Mouse (Mus musculus): ENCODE measurements around the gene Gm11437. TPM values are rescaled to one million over a fixed set of nuclear protein-coding genes. Genes with fewer than 3 reads are reported as not detected.
A peak's percentile ranks its signal among the peaks of the same experiment; 100 is the strongest.

The Gm11437 gene
- polyA plus RNA-seq, 1 experiment from 2014 or later = 0.24 TPM

DNA sequence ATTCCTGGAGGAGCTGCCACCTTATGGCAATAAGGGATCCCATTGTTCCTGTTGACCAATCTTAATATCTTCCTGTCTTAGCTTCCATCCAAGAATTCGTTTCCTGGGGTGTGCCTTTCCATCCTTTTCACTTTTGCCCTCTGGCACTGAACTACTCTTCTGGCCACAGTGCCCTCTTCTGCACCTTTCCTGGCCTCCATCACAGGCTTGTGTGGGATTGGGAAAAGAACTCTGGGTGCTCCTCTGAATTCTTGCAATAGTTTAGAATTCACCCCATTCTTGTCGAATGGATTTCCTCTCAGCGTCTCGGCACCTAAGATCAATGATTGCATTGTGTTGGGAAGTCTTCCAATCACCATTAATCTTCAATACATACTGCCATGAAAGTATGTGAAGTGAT lies 11.3 kb upstream of the Gm11437 start:
- peak overlapping the region; percentile 92; the same call in 1 of the 2 replicates for H3K27ac ChIP-seq (replicated peaks)
- no peaks in the 10 kb centered on the region for H3K27me3 ChIP-seq (replicated peaks)
- ATAC-seq (ENCODE audit: low FRiP score) = no peak
- H3K9me3 ChIP-seq (replicated peaks) = no peaks in the 10 kb centered on the region
- H3K4me2 ChIP-seq = peak overlapping the region; percentile 86
- H3K36me3 ChIP-seq = no peaks in the 10 kb centered on the region
- peaks cover 30% of the 10 kb centered on the region for H3K4me1 ChIP-seq
- H3K4me3 ChIP-seq (replicated peaks) = peak overlapping the region; percentile 66
- WGBS = 38% methylated on average over 4 of the region's 4 CpGs
- no peak overlapping the region; the same call in 1 of the 2 replicates for H3K9ac ChIP-seq (replicated peaks)

- H3K9me3 ChIP-seq (replicated peaks) = no peaks in the 10 kb centered on the region
- H3K36me3 ChIP-seq = no peaks in the 10 kb centered on the region
- no peak overlapping the region for H3K4me2 ChIP-seq
- H3K27me3 ChIP-seq (replicated peaks) = no peaks in the 10 kb centered on the region
- WGBS = 73% methylated on average over 11 of the region's 11 CpGs
- H3K27ac ChIP-seq (replicated peaks) = no peak overlapping the region
- H3K9ac ChIP-seq (replicated peaks) = no peak overlapping the region
- no peak overlapping the region for H3K4me3 ChIP-seq (replicated peaks)
- no peak for ATAC-seq (ENCODE audit: low FRiP score)
- H3K4me1 ChIP-seq = 0 out of 2 replicates have a peak, but pooled peaks cover 4% of the 10 kb centered on the region
Measured at GRCm38 (mm10) chr11:84172539-84173435, 5.5 kb upstream of the Gm11437 start.

DNA sequence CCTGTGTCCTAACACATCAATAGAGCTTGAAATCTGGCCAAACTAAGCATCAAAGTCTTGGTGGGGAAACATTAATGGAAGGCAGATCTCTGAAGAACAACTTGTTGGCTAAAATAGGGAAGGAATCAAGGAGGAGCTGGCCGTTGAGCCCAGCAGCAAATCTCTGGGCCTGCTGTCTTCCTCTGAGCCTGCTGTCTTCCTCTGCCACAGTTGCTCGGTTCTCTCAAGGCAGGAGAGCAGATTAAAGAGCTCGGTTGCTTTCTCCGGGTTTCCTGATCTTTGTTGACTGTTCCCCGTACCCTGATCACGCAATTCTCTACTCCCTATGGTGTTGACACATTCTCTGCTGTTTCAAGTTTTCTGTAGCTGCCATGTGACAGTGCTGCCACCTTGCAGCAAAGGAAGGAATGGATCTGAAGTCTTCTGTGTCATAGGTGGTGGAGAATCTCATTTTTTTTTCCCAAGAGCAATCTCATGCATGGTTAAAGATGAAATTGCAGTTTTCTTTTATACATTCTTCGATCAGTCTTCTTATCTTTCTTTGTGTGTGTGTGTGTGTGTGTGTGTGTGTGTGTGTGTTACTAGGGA lies 1.5 kb upstream of the Gm11437 start:
- Histone ChIP-seq H3K9me3 (replicated peaks) (no peaks in the 10 kb centered on the region), H3K27me3 (replicated peaks) (no peaks in the 10 kb centered on the region), H3K4me3 (replicated peaks) (no peak overlapping the region), H3K4me2 (peak overlapping the region; percentile 38), H3K9ac (replicated peaks) (no peak overlapping the region), H3K27ac (replicated peaks) (no peak overlapping the region), H3K4me1 (0 out of 2 replicates have a peak, but pooled peaks cover 4% of the 10 kb centered on the region), H3K36me3 (no peaks in the 10 kb centered on the region)
- ATAC-seq (ENCODE audit: low FRiP score) = no peak
- 22% methylated on average over 7 of the region's 7 CpGs for WGBS

DNA sequence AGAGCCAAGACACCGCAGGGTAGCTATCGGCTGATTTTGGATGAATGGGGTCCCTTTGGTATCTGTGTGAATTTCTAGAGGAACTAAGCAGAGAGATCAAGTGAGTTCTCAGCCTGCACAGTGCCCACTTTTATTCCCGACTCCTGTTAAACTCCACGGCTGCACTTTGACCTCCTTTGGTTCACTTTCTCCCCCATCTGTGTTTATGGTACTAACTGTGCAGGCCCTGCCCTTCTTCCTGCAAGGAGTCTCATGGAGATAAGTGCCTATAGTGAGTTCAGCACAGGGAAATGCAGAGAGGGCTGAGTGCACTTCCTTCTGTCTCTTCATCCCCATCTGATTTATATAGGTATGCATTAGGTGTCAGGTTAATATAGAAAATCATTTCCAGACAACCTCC lies 2.7 kb downstream of the Gm11437 start:
- WGBS = 61% methylated on average over 4 of the region's 4 CpGs
- ATAC-seq (ENCODE audit: low FRiP score) = no peak
- Histone ChIP-seq H3K36me3 (no peaks in the 10 kb centered on the region), H3K27me3 (replicated peaks) (no peaks in the 10 kb centered on the region), H3K4me2 (no peak overlapping the region), H3K9me3 (replicated peaks) (no peaks in the 10 kb centered on the region), H3K4me3 (replicated peaks) (no peak overlapping the region), H3K9ac (replicated peaks) (no peak overlapping the region), H3K4me1 (0 out of 2 replicates have a peak, but pooled peaks cover 4% of the 10 kb centered on the region), H3K27ac (replicated peaks) (no peak overlapping the region)

- 83% methylated on average over 6 of the region's 6 CpGs for WGBS
- no peak overlapping the region for H3K27ac ChIP-seq (replicated peaks)
- no peak for ATAC-seq (ENCODE audit: low FRiP score)
Measured at GRCm38 (mm10) chr11:84164123-84164522, 3.2 kb downstream of the Gm11437 start.

GRCm38 (mm10) chr11:84156535-84157262 lies 10.6 kb downstream of the Gm11437 start:
- H3K4me3 ChIP-seq (replicated peaks) = no peak overlapping the region
- WGBS = 86% methylated on average over 4 of the region's 4 CpGs

More at GRCm38 (mm10) chr11:84164123-84164522, 3.2 kb downstream of the Gm11437 start:
- H3K4me2 ChIP-seq = no peak overlapping the region
- no peaks in the 10 kb centered on the region for H3K9me3 ChIP-seq (replicated peaks)
- no peaks in the 10 kb centered on the region for H3K27me3 ChIP-seq (replicated peaks)
- no peaks in the 10 kb centered on the region for H3K36me3 ChIP-seq
- H3K4me1 ChIP-seq = 0 out of 2 replicates have a peak, but pooled peaks cover 4% of the 10 kb centered on the region
- no peak overlapping the region for H3K9ac ChIP-seq (replicated peaks)
- no peak overlapping the region for H3K4me3 ChIP-seq (replicated peaks)

DNA sequence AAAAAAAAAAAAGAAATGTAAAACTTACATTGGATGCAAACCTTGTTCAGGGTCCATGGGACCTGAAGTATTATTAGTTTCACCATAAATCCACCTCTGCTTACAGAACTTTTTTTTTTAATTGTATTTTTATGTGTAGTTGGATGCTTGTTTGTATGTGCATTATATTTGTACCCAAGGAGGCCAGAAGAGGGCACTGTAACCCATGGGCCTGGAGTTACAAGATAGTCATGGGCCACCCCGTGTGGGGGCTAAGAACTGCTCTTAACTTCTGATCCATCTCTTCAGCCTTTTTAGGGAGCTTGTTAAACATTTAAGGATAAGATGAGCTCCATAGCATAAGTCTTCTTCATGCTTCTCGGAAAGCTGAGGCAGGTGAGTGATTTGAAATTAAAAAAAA lies 16.4 kb downstream of the Gm11437 start:
- Histone ChIP-seq H3K4me1 (no peaks in the 10 kb centered on the region), H3K9ac (replicated peaks) (no peak overlapping the region), H3K9me3 (replicated peaks) (no peaks in the 10 kb centered on the region), H3K4me3 (replicated peaks) (no peak overlapping the region), H3K4me2 (no peak overlapping the region), H3K27me3 (replicated peaks) (no peaks in the 10 kb centered on the region), H3K27ac (replicated peaks) (no peak overlapping the region), H3K36me3 (no peaks in the 10 kb centered on the region)
- 70% methylated on average over 2 of the region's 2 CpGs for WGBS
- no peak for ATAC-seq (ENCODE audit: low FRiP score)

More at GRCm38 (mm10) chr11:84156535-84157262, 10.6 kb downstream of the Gm11437 start:
- no peaks in the 10 kb centered on the region for H3K4me1 ChIP-seq
- no peak overlapping the region for H3K27ac ChIP-seq (replicated peaks)
- no peak overlapping the region for H3K9ac ChIP-seq (replicated peaks)
- H3K27me3 ChIP-seq (replicated peaks) = no peaks in the 10 kb centered on the region
- no peak for ATAC-seq (ENCODE audit: low FRiP score)
- no peaks in the 10 kb centered on the region for H3K36me3 ChIP-seq
- no peaks in the 10 kb centered on the region for H3K9me3 ChIP-seq (replicated peaks)
- no peak overlapping the region for H3K4me2 ChIP-seq

DNA sequence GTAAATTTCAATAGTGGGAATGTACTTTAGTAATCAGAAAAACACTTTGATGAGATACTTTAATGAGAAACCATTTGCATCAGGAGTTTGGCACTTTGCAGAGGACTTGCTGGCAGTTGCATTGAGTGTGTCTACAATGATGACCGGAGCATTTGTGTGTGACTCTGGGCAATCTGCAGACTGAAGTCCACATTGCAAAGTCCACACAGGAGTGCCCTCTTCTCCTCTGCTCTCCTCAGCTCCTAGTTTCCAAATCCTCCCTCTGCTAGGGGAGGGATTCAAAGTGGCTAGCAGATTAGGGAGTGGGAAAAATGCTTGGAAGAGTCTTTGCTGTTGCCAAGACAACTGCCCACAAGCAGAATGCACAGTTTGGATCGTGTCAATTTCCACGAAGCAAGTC lies 21.2 kb downstream of the Gm11437 start:
- Histone ChIP-seq H3K9me3 (replicated peaks) (no peaks in the 10 kb centered on the region), H3K4me3 (replicated peaks) (no peak overlapping the region), H3K36me3 (no peaks in the 10 kb centered on the region), H3K4me1 (no peaks in the 10 kb centered on the region), H3K27ac (replicated peaks) (no peak overlapping the region), H3K9ac (replicated peaks) (no peak overlapping the region), H3K4me2 (no peak overlapping the region), H3K27me3 (replicated peaks) (no peaks in the 10 kb centered on the region)
- WGBS = 58% methylated on average over 3 of the region's 3 CpGs
- no peak for ATAC-seq (ENCODE audit: low FRiP score)

- Histone ChIP-seq H3K4me3 (replicated peaks) (no peak overlapping the region), H3K9ac (replicated peaks) (no peak overlapping the region), H3K27me3 (replicated peaks) (no peaks in the 10 kb centered on the region), H3K9me3 (replicated peaks) (no peaks in the 10 kb centered on the region), H3K4me1 (no peaks in the 10 kb centered on the region), H3K27ac (replicated peaks) (no peak overlapping the region), H3K4me2 (no peak overlapping the region), H3K36me3 (no peaks in the 10 kb centered on the region)
- no peak for ATAC-seq (ENCODE audit: low FRiP score)
- 76% methylated on average over 10 of the region's 10 CpGs for WGBS
Measured at GRCm38 (mm10) chr11:84145201-84145798, 22.0 kb downstream of the Gm11437 start.

DNA sequence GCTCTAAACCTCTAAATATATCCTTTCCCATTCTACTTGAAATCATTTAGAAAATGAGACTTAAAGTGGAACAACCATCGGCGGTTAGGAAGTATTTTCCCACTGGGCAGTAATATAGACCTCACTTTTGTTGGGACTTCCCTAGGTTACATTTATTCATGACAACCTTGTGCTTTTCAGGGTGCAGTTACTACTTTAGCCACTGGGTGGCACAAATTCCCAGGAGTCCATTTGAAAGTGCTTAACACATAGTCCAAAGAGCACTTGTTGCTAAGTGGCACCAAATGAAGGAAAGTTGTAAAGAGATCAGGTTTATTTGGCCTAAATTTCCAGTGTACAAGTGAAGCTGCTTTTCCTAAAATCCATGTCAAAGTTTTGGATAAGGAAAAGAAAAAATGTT lies 25.5 kb downstream of the Gm11437 start:
- H3K9me3 ChIP-seq (replicated peaks) = no peaks in the 10 kb centered on the region
- WGBS = 54% methylated on average over 2 of the region's 2 CpGs
- no peak overlapping the region for H3K27ac ChIP-seq (replicated peaks)
- no peaks in the 10 kb centered on the region for H3K4me1 ChIP-seq
- H3K4me3 ChIP-seq (replicated peaks) = no peak overlapping the region
- no peaks in the 10 kb centered on the region for H3K27me3 ChIP-seq (replicated peaks)
- no peak overlapping the region for H3K9ac ChIP-seq (replicated peaks)
- no peaks in the 10 kb centered on the region for H3K36me3 ChIP-seq
- ATAC-seq (ENCODE audit: low FRiP score) = no peak
- H3K4me2 ChIP-seq = no peak overlapping the region

DNA sequence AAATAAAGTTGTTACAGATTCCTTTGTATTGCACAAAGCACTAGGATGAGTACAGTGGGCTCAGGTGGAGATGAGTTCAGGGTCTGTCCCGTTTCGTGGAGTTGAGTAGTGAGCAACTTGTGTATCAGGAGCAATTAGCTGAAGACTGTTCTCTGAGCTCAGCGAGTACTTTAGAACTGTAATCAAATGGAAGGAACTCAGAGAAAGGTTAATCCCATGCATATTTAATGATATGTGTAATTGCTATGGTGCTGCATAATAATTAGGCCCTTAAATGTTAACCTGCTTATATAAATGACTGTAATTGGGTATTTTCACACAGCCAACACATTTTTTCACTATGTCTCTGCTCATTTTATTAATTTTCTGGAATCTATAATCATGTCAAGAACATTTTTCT lies 30.8 kb downstream of the Gm11437 start:
- no peak for ATAC-seq (ENCODE audit: low FRiP score)
- Histone ChIP-seq H3K4me3 (replicated peaks) (no peak overlapping the region), H3K27ac (replicated peaks) (no peak overlapping the region), H3K4me1 (no peaks in the 10 kb centered on the region; the same call in 1 of the 2 replicates), H3K9me3 (replicated peaks) (no peaks in the 10 kb centered on the region), H3K36me3 (peaks cover 2% of the 10 kb centered on the region; the same call in 1 of the 2 replicates), H3K27me3 (replicated peaks) (no peaks in the 10 kb centered on the region), H3K4me2 (no peak overlapping the region), H3K9ac (replicated peaks) (no peak overlapping the region)
- WGBS = 64% methylated on average over 3 of the region's 3 CpGs

All from neural tube, embryonic 15.5 days (tissue).